Mouse (Mus musculus): ENCODE measurements at regions not wholly inside any gene's neighbourhood (a gene's known extent, or its start where the extent isn't known, plus 50 kb on each side); places are given as distances from the start of the nearest gene placed in this dataset.

DNA sequence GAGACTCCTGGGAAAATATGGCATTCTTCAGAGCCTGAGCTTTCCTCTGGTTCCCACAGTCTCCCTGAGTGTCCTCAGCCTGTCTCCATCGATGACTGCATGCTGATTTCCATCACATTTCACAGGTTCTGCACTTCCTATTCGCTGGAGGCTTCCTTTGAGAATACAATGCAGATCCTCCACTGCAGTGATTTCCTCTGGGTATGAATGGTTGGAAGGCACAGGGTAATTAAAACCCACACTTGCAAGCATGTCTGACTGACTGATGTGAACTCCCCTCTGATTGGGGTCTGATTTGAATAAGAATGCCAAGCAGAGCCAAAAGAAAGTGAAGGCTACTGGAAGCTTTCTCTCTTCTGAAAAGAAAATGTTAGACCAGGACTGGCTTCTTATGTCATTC lies 67.1 kb upstream of the Lrrn1 start:
- TF ChIP-seq POLR2A (IDR thresholded peaks at IDR 0.05; ENCODE audit: borderline replicate concordance, extremely low read depth, insufficient read depth, insufficient read length, poor library complexity, severe bottlenecking) (no peak), CTCF (IDR thresholded peaks at IDR 0.05; ENCODE audit: borderline replicate concordance, extremely low read depth, insufficient read depth, insufficient read length) (no peak)

Measured in brain, embryonic 14.5 days (tissue).